Mouse (Mus musculus): Measurements from ENCODE around the gene Zfp775. TPM values are rescaled to one million over a fixed set of nuclear protein-coding genes. Genes with fewer than 3 reads are reported as not detected.

The Zfp775 gene
- total RNA-seq, 2 experiments from 2014 or later = 8.2 to 9.4 TPM

- no peak for DNase-seq (ENCODE audit: low spot score in 2 of 2)
Observed at GRCm38 (mm10) chr6:48668022-48668421, 66.2 kb downstream of the Zfp775 start.

GRCm38 (mm10) chr6:48669446-48669969, 67.6 kb downstream of the Zfp775 start:
- DNase-seq (ENCODE audit: low spot score in 2 of 2) = no peak

Other genes with a start within 250 kb of the Zfp775 start
- gene Krba1, start 206.5 kb upstream of the Zfp775 start, total RNA-seq (2021) = 10 to 100 TPM; 14.6 to 35.1 TPM
- 10 to 100 TPM; 36.0 to 58.6 TPM for gene Zfp467, start 156.2 kb upstream of the Zfp775 start, total RNA-seq (2021)
- 1 to 10 TPM; 3.0 to 3.1 TPM for gene Sspo, start 153.8 kb upstream of the Zfp775 start, total RNA-seq (2021)
- gene Atp6v0e2, start 64.4 kb upstream of the Zfp775 start, total RNA-seq (2021) = 10 to 100 TPM; 65.7 to 90.8 TPM
- gene Lrrc61, start 47.3 kb upstream of the Zfp775 start, total RNA-seq (2021) = 10 to 100 TPM; 26.5 to 34.3 TPM
- 100 to 1,000 TPM in 1 of 2 experiments, 10 to 100 TPM in 1; 55.3 to 165 TPM for gene Rarres2, start 29.3 kb upstream of the Zfp775 start, total RNA-seq (2021)
- gene Gm45021, start 12.5 kb upstream of the Zfp775 start, total RNA-seq (2021) = not detected
- gene Repin1, start 8.2 kb upstream of the Zfp775 start, total RNA-seq (2021) = 10 to 100 TPM; 67.2 to 77.6 TPM
- not detected for gene Gm44965, start 8.1 kb upstream of the Zfp775 start, total RNA-seq (2021)
- 1 to 10 TPM; 2.6 to 3.0 TPM for gene AI854703, start 24.7 kb downstream of the Zfp775 start, total RNA-seq (2021)
- 10 to 100 TPM in 1 of 2 experiments, 1 to 10 TPM in 1; 9.2 to 10.9 TPM for gene Gimap8, start 45.2 kb downstream of the Zfp775 start, total RNA-seq (2021)
- 1 to 10 TPM; 6.3 to 7.6 TPM for gene Gimap9, start 74.1 kb downstream of the Zfp775 start, total RNA-seq (2021)
- gene Gimap4, start 82.5 kb downstream of the Zfp775 start, total RNA-seq (2021) = 10 to 100 TPM; 34.4 to 46.7 TPM
- gene Gimap6, start 106.2 kb downstream of the Zfp775 start, total RNA-seq (2021) = 10 to 100 TPM; 47.9 to 66.7 TPM
- gene Gm28053, start 116.5 kb downstream of the Zfp775 start, total RNA-seq (2021) = 1 to 10 TPM; 2.0 to 3.0 TPM
- gene Gimap7, start 116.6 kb downstream of the Zfp775 start, total RNA-seq (2021) = 1 to 10 TPM in 1 of 2 experiments, under 1 TPM in 1; 0.56 to 1.5 TPM
- 1 to 10 TPM; 8.8 to 8.9 TPM for gene Gimap1, start 137.0 kb downstream of the Zfp775 start, total RNA-seq (2021)
- 10 to 100 TPM; 12.1 to 12.4 TPM for gene Gimap5, start 144.1 kb downstream of the Zfp775 start, total RNA-seq (2021)
- 10 to 100 TPM in 1 of 2 experiments, 1 to 10 TPM in 1; 7.8 to 11.3 TPM for gene Gimap3, start 168.8 kb downstream of the Zfp775 start, total RNA-seq (2021)
- 100 to 1,000 TPM; 277 to 350 TPM for gene Tmem176a, start 238.9 kb downstream of the Zfp775 start, total RNA-seq (2021)
- 100 to 1,000 TPM; 514 to 636 TPM for gene Tmem176b, start 239.4 kb downstream of the Zfp775 start, total RNA-seq (2021)

Data from adrenal gland, adult 18-20 months (tissue).